Mouse (Mus musculus) urinary bladder, adult 2 months (tissue): ENCODE data around the gene Gucy1b2. TPM values are rescaled to one million over a fixed set of nuclear protein-coding genes. Genes with fewer than 3 reads are reported as not detected.

Source experiments
- DNase-seq: peaks from one replicate; pipeline ENCODE4 v3.0.0; 2022; ENCODE audit warnings: low spot score
- polyA plus RNA-seq: library from polyadenylated mRNA; depleted of rRNA; stranded (reverse); fragments of >200 nt; gene quantifications from 2 replicates; pipeline ENCODE4 v1.2.3, GENCODE M21; 2012; rRNA removed

The Gucy1b2 gene
- polyA plus RNA-seq, 1 experiment = not detected

DNA sequence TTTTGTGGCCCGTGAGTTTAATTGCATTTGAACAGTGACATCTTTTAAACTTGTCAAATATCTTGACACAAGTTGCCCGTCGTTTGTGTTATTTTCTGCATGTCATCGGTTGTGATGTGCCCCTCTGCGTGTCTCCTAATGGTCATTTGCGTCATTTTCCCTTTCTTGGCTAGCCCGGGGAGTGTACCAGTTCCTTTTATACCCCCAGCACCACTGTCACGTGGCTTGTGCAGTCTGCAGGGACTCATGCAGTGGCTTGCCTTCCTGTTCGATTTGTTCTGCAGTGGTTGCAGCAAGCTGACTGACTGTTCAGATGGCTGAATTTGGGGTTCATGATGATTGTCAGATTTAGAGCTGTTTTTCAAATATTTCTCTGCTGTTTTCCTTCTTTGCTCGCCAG is 82.1 kb downstream of the Gucy1b2 start:
- no peak for DNase-seq

GRCm38 (mm10) chr14:62370819-62371218 is 85.3 kb downstream of the Gucy1b2 start:
- no peak for DNase-seq

- DNase-seq = no peak
Measured at GRCm38 (mm10) chr14:62363774-62364173, 92.3 kb downstream of the Gucy1b2 start.

DNA sequence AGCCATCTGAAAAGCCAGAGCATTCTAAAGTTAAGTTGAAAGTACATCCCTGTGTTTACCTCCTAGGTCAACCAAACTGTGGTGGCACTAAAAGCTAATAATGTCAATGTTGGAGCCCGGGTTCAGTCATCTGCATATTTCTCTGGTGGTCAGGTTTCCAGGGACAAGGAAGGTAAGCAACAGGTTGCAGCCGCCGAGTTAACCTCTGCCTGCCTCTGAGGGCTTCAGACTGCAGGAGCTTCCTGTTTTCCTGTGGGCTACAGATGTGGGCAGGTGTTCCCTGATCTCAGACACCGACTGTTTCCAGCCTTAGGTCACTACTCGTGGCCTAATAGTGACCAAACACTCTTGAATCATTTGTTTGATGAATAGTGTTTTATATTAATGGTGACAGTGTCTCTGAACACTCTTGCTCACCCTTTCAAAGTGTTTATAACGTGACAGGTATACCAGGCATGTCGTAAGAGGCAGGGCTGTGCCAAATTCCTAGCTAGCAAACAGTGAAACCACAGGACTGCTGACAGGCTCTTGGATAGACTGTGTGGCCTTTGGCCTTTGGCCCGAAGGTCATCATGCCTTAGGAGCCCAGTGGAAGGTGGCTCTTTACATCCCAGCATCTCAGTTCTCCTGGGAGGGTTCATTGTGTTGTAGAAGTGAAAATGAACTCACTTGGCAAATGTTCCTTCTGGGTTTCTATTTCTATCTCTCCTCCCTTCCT is 94.7 kb downstream of the Gucy1b2 start:
- no peak for DNase-seq

DNA sequence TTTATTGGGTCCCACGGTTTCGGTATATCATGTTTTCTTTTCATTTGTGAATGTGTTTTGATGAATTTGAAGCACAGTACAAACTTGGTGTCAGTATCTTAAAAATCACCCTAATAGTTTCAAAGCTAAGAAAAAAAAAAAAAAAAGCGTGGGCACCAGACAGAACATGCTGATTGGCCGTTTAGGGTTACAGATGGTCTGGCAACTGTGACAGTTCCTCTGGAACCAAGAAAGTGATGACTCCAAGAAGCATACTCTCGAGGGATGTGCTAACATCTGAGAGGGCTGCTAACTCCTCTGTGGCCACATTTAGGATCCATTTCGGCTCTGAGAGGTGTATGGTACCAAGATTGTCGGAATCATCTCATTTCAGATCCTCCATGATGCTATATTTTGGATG is 100.9 kb downstream of the Gucy1b2 start:
- no peak for DNase-seq

GRCm38 (mm10) chr14:62353793-62354192 is 102.3 kb downstream of the Gucy1b2 start:
- DNase-seq = no peak

DNA sequence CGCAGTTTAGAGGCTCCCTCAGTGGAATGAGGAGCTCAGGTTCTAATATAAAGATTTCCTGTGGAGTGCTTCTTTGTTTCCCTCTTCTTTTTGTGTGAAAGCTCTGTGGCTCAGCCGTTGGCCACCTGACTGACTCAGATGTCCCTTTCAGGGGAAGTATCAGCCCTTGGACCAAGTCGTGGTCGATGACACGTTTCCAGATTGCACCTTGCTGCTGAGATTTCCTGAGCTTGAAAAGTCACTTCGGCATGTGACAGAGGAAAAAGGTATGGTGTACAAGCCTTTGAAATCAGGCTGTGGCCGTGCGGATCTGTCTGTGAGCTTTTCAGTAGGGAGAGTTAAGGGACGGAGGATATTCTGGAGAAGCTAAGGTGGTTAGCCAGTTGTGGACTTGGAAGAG is 102.7 kb downstream of the Gucy1b2 start:
- DNase-seq = no peak

GRCm38 (mm10) chr14:62350890-62351289 is 105.2 kb downstream of the Gucy1b2 start:
- no peak for DNase-seq

DNA sequence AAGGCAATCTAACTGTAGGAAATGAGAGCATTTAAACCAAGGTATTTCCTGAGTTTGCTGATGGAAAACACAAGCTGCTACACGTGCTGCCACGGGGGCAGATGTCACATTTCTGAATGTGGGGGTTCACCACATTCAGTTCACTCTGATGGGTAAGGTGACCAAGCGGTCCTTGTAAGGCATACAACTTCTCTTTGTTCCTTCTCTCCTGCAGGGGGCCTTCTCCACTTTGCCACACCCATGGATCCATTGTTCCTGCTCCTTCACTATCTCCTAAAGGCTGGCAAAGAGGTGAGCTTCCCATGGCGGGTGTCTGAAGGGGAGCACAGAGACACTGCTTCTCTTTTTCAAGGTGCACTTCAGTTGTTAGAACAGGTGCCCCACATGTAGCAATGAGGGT is 105.9 kb downstream of the Gucy1b2 start:
- no peak for DNase-seq

- no peak for DNase-seq
Measured at GRCm38 (mm10) chr14:62349786-62350185, 106.3 kb downstream of the Gucy1b2 start.

DNA sequence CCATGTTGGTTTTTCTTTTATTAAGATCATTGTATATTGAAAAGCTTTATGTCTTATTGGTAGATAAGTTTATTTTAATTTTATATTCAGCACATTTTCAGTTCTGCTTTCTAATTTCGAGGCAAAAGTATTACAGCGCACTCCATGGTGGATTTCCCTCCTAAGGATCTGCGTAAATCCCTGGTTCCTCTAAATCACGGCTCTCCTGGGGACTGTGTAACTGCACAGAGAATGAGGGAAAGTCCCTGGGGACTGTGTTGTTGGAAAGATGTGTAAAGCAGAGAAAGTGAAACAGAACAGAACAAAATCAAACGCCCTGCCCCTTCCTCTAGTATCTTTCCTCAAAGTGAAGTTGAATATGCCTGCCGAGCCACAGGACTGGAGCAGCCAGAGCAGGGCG is 109.0 kb downstream of the Gucy1b2 start:
- DNase-seq = no peak

DNA sequence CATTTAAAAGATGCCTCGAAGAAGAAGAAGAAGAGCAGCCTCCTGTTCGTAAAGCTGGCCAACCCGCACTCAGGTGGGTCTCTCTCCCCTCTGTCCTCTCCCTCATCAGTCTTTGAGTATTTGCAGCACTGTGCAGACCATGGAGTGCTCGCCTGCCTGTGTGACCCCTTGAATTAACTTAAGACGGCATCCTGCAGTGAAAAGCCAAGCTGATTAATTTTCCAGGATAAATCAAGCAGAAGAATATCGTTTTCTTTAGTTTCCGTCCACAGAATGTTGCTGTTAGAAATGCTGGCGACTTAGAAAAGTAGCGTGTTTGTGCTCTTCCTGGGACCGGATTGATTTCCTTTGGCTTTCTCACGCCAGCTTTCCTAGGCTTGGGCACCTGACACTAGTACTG is 109.5 kb downstream of the Gucy1b2 start:
- no peak for DNase-seq

Other genes starting within 250 kb of the Gucy1b2 start
- gene Rnaseh2b, start 163.7 kb downstream of the Gucy1b2 start, polyA plus RNA-seq = 19.6 and 22.2 TPM in 2 replicates
- gene Dleu7, start 163.2 kb downstream of the Gucy1b2 start, polyA plus RNA-seq = 0.07 and 0.21 TPM in 2 replicates
- gene Fam124a, start 99.4 kb upstream of the Gucy1b2 start, polyA plus RNA-seq = 13.8 and 18.9 TPM in 2 replicates
- not detected in 2 replicates for gene Gm4131, start 110.6 kb upstream of the Gucy1b2 start, polyA plus RNA-seq
- not detected in 2 replicates for gene Serpine3, start 207.4 kb upstream of the Gucy1b2 start, polyA plus RNA-seq